Mouse (Mus musculus): Measurements from ENCODE around the gene Cnih1. TPM values are rescaled to one million over a fixed set of nuclear protein-coding genes. Genes with fewer than 3 reads are reported as not detected.
A peak's percentile ranks its signal among the peaks of the same experiment; 100 is the strongest.

Cnih1 gene
- total RNA-seq (2012; rRNA removed) = 45.0 and 65.4 TPM in 2 replicates

GRCm38 (mm10) chr14:46787787-46788504 lies at the start of gene Cnih1:
Gene Cnih1, minus strand, starts transcription at chr14:46788411.
- in situ Hi-C loops (cut with MboI; ENCODE audit: low sequenced_read_pairs in 2 of 2, unreplicated experiment in 2 of 2) = no loop called here
- Histone ChIP-seq H3K9ac (ENCODE audit: insufficient read depth, low read depth, low read length, poor library complexity, severe bottlenecking) (peak within 1 kb of the TSS; percentile 99), H3K36me3 (ENCODE audit: control insufficient read depth, insufficient read depth, low read length, poor library complexity, severe bottlenecking) (0 out of 2 replicates have a peak, but pooled peaks cover 2% of the 10 kb centered on the region), H3K4me3 (ENCODE audit: insufficient read depth in 1 of 2, low read depth in 1 of 2, low read length in 2 of 2, poor library complexity in 1 of 2, severe bottlenecking in 1 of 2) (peak within 1 kb of the TSS; percentile 81 to 95), H3K9me3 (ENCODE audit: control insufficient read depth, insufficient read depth, low read depth, low read length) (no peaks in the 10 kb centered on the region), H3K4me1 (ENCODE audit: control insufficient read depth in 2 of 2, insufficient read depth in 2 of 2, low read length in 2 of 2, poor library complexity in 1 of 2) (peaks cover 0 to 3% of the 10 kb centered on the region in 2 experiments; a peak in 1 of 4 replicates), H3K27ac (ENCODE audit: insufficient read depth, low read depth, low read length, poor library complexity, severe bottlenecking) (peak within 1 kb of the TSS; percentile 78)
- TF ChIP-seq ZNF384 (IDR thresholded peaks at IDR 0.05; ENCODE audit: low read depth, low read length) = no peak
- no peak for TF ChIP-seq CHD2 (IDR thresholded peaks at IDR 0.05; ENCODE audit: low read depth, low read length)
- 0 out of 2 replicates have a peak, but pooled peaks have one; percentile 13 for TF ChIP-seq MAFK (IDR thresholded peaks at IDR 0.05; ENCODE audit: insufficient read depth, low read depth, low read length)
- TF ChIP-seq HCFC1 (IDR thresholded peaks at IDR 0.05; ENCODE audit: borderline replicate concordance, insufficient read depth, low read length) = 0 out of 2 replicates have a peak, but pooled peaks have one; percentile 63
- no peak for TF ChIP-seq ZC3H11A (IDR thresholded peaks at IDR 0.05; ENCODE audit: borderline replicate concordance, low read depth, low read length)
- DNase-seq (ENCODE audit: low read depth, low spot score) = peak; percentile 78

- DNase-seq (ENCODE audit: low read depth, low spot score) = no peak
- in situ Hi-C loops (cut with MboI; ENCODE audit: low sequenced_read_pairs in 2 of 2, unreplicated experiment in 2 of 2) = no loop called here
- Histone ChIP-seq H3K9me3 (ENCODE audit: control insufficient read depth, insufficient read depth, low read depth, low read length) (no peaks in the 10 kb centered on the region), H3K4me1 (ENCODE audit: control insufficient read depth in 2 of 2, insufficient read depth in 2 of 2, low read length in 2 of 2, poor library complexity in 1 of 2) (no peaks in the 10 kb centered on the region), H3K27ac (ENCODE audit: insufficient read depth, low read depth, low read length, poor library complexity, severe bottlenecking) (no peak overlapping the region), H3K4me3 (ENCODE audit: insufficient read depth in 1 of 2, low read depth in 1 of 2, low read length in 2 of 2, poor library complexity in 1 of 2, severe bottlenecking in 1 of 2) (peak overlapping the region; percentile 77 to 82), H3K36me3 (ENCODE audit: control insufficient read depth, insufficient read depth, low read length, poor library complexity, severe bottlenecking) (no peaks in the 10 kb centered on the region), H3K9ac (ENCODE audit: insufficient read depth, low read depth, low read length, poor library complexity, severe bottlenecking) (peak overlapping the region; percentile 76)
- no peak for TF ChIP-seq ZC3H11A (IDR thresholded peaks at IDR 0.05; ENCODE audit: borderline replicate concordance, low read depth, low read length)
- no peak for TF ChIP-seq CHD2 (IDR thresholded peaks at IDR 0.05; ENCODE audit: low read depth, low read length)
- no peak for TF ChIP-seq HCFC1 (IDR thresholded peaks at IDR 0.05; ENCODE audit: borderline replicate concordance, insufficient read depth, low read length)
- no peak for TF ChIP-seq MAFK (IDR thresholded peaks at IDR 0.05; ENCODE audit: insufficient read depth, low read depth, low read length)
- TF ChIP-seq ZNF384 (IDR thresholded peaks at IDR 0.05; ENCODE audit: low read depth, low read length) = no peak
These were observed 44.4 kb upstream of the Cnih1 start for GRCm38 (mm10) chr14:46832354-46833272.

- in situ Hi-C loops (cut with MboI; ENCODE audit: low sequenced_read_pairs in 2 of 2, unreplicated experiment in 2 of 2) = no loop called here
- DNase-seq (ENCODE audit: low read depth, low spot score) = peak; percentile 80
- peak within 1 kb of the TSS; percentile 77 to 82 for H3K4me3 ChIP-seq (ENCODE audit: insufficient read depth in 1 of 2, low read depth in 1 of 2, low read length in 2 of 2, poor library complexity in 1 of 2, severe bottlenecking in 1 of 2)
- H3K4me1 ChIP-seq (ENCODE audit: control insufficient read depth in 2 of 2, insufficient read depth in 2 of 2, low read length in 2 of 2, poor library complexity in 1 of 2) = no peaks in the 10 kb centered on the region
- H3K36me3 ChIP-seq (ENCODE audit: control insufficient read depth, insufficient read depth, low read length, poor library complexity, severe bottlenecking) = no peaks in the 10 kb centered on the region
- no peak within 1 kb of the TSS for H3K27ac ChIP-seq (ENCODE audit: insufficient read depth, low read depth, low read length, poor library complexity, severe bottlenecking)
- peak within 1 kb of the TSS; percentile 76 for H3K9ac ChIP-seq (ENCODE audit: insufficient read depth, low read depth, low read length, poor library complexity, severe bottlenecking)
- no peaks in the 10 kb centered on the region for H3K9me3 ChIP-seq (ENCODE audit: control insufficient read depth, insufficient read depth, low read depth, low read length)
- TF ChIP-seq MAFK (IDR thresholded peaks at IDR 0.05; ENCODE audit: insufficient read depth, low read depth, low read length) = no peak
- no peak for TF ChIP-seq ZNF384 (IDR thresholded peaks at IDR 0.05; ENCODE audit: low read depth, low read length)
- TF ChIP-seq CHD2 (IDR thresholded peaks at IDR 0.05; ENCODE audit: low read depth, low read length) = no peak
- TF ChIP-seq ZC3H11A (IDR thresholded peaks at IDR 0.05; ENCODE audit: borderline replicate concordance, low read depth, low read length) = no peak
These were observed 43.7 kb upstream of the Cnih1 start, which contains the start of gene Cgrrf1 for GRCm38 (mm10) chr14:46831837-46832333. Gene Cgrrf1, plus strand, starts transcription at chr14:46832125.

- peak overlapping the region; percentile 48; the same call in 1 of the 2 replicates for H3K9ac ChIP-seq (ENCODE audit: insufficient read depth, low read depth, low read length, poor library complexity, severe bottlenecking)
- H3K4me1 ChIP-seq (ENCODE audit: control insufficient read depth in 2 of 2, insufficient read depth in 2 of 2, low read length in 2 of 2, poor library complexity in 1 of 2) = no peaks in the 10 kb centered on the region
- H3K9me3 ChIP-seq (ENCODE audit: control insufficient read depth, insufficient read depth, low read depth, low read length) = peaks cover 3% of the 10 kb centered on the region; the same call in 1 of the 2 replicates
- DNase-seq (ENCODE audit: low read depth, low spot score) = no peak
- TF ChIP-seq MAFK (IDR thresholded peaks at IDR 0.05; ENCODE audit: insufficient read depth, low read depth, low read length) (no peak), CHD2 (IDR thresholded peaks at IDR 0.05; ENCODE audit: low read depth, low read length) (no peak), ZC3H11A (IDR thresholded peaks at IDR 0.05; ENCODE audit: borderline replicate concordance, low read depth, low read length) (no peak), HCFC1 (IDR thresholded peaks at IDR 0.05; ENCODE audit: borderline replicate concordance, insufficient read depth, low read length) (no peak), ZNF384 (IDR thresholded peaks at IDR 0.05; ENCODE audit: low read depth, low read length) (no peak)
- no peaks in the 10 kb centered on the region for H3K36me3 ChIP-seq (ENCODE audit: control insufficient read depth, insufficient read depth, low read length, poor library complexity, severe bottlenecking)
- in situ Hi-C loops (cut with MboI; ENCODE audit: low sequenced_read_pairs in 2 of 2, unreplicated experiment in 2 of 2) = no loop called here
- peak overlapping the region; percentile 77 to 82; a peak in 3 of 4 replicates for H3K4me3 ChIP-seq (ENCODE audit: insufficient read depth in 1 of 2, low read depth in 1 of 2, low read length in 2 of 2, poor library complexity in 1 of 2, severe bottlenecking in 1 of 2)
- H3K27ac ChIP-seq (ENCODE audit: insufficient read depth, low read depth, low read length, poor library complexity, severe bottlenecking) = no peak overlapping the region
These were observed 43.1 kb upstream of the Cnih1 start for GRCm38 (mm10) chr14:46831295-46831694.

Data from ES-E14 (cell line).